Mouse (Mus musculus): ENCODE measurements around the gene Plppr3. TPM values are rescaled to one million over a fixed set of nuclear protein-coding genes. Genes with fewer than 3 reads are reported as not detected.
A peak's percentile ranks its signal among the peaks of the same experiment; 100 is the strongest.

Gene Plppr3
- total RNA-seq (2012; rRNA removed) (0.56 and 0.85 TPM in 2 replicates), polyA plus RNA-seq (2012; ENCODE audit: insufficient read depth in 1 of 2, insufficient read length in 2 of 2, low read depth in 1 of 2, low replicate concordance in 2 of 2, missing spikeins in 1 of 2) (1 to 10 TPM in 1 of 2 experiments, not detected in 1; 6.2 TPM)

- Histone ChIP-seq H3K27me3 (ENCODE audit: control insufficient read depth in 1 of 2, insufficient read depth in 2 of 2, low read length in 2 of 2) (no peaks in the 10 kb centered on the region), H3K79me2 (ENCODE audit: control insufficient read depth, insufficient read depth, low read length, poor library complexity) (no peaks in the 10 kb centered on the region), H3K36me3 (ENCODE audit: control insufficient read depth in 1 of 2, insufficient read depth in 2 of 2, low read length in 2 of 2) (peaks cover 0 to 9% of the 10 kb centered on the region in 2 experiments; a peak in 2 of 4 replicates), H3K9me3 (replicated peaks; ENCODE audit: insufficient read depth, low read length) (no peaks in the 10 kb centered on the region), H3K9ac (ENCODE audit: control insufficient read depth, low read depth, low read length, poor library complexity, severe bottlenecking) (peak within 1 kb of the TSS; percentile 40; the same call in 1 of the 2 replicates), H3K4me1 (ENCODE audit: control insufficient read depth in 1 of 2, insufficient read depth in 2 of 2, low read length in 2 of 2) (peaks cover 6 to 16% of the 10 kb centered on the region in 2 experiments; a peak in 3 of 4 replicates), H3K4me3 (ENCODE audit: control insufficient read depth in 1 of 2, insufficient read depth in 1 of 2, low read depth in 2 of 2, low read length in 2 of 2) (peak within 1 kb of the TSS; percentile 23 to 31; a peak in 2 of 4 replicates), H3K27ac (ENCODE audit: control insufficient read depth, low read depth, low read length) (no peak within 1 kb of the TSS)
- TF ChIP-seq UBTF (IDR thresholded peaks at IDR 0.05; ENCODE audit: borderline replicate concordance, insufficient read depth, low read depth, low read length) (no peak), NRF1 (IDR thresholded peaks at IDR 0.05; ENCODE audit: insufficient read depth, low read depth, low read length, poor library complexity, severe bottlenecking) (no peak), TBP (IDR thresholded peaks at IDR 0.05; ENCODE audit: low read depth, low read length) (no peak), ETS1 (IDR thresholded peaks at IDR 0.05; ENCODE audit: low read depth, low read length) (no peak), MXI1 (IDR thresholded peaks at IDR 0.05; ENCODE audit: low read depth, low read length) (no peak), POLR2A (IDR thresholded peaks at IDR 0.05; ENCODE audit: control insufficient read depth in 1 of 2, insufficient read depth in 1 of 2, low read depth in 1 of 2, low read length in 2 of 2, poor library complexity in 1 of 2) (no peak), NELFE (IDR thresholded peaks at IDR 0.05; ENCODE audit: low read depth, low read length) (no peak), ELF1 (IDR thresholded peaks at IDR 0.05; ENCODE audit: low read depth, low read length) (no peak), RCOR1 (IDR thresholded peaks at IDR 0.05; ENCODE audit: low read depth, low read length) (no peak), MAX (IDR thresholded peaks at IDR 0.05; ENCODE audit: low read length) (no peak), POLR2AphosphoS5 (IDR thresholded peaks at IDR 0.05; ENCODE audit: borderline replicate concordance, low read depth, low read length) (no peak), RAD21 (IDR thresholded peaks at IDR 0.05; ENCODE audit: low read depth, low read length) (no peak)
- no peak for DNase-seq (ENCODE audit: low read depth, low spot score)
Observed at GRCm38 (mm10) chr10:79874290-79874862, at the start of gene Plppr3, which contains the start of gene Prtn3. Plppr3 (minus strand) TSS chr10:79874634. Prtn3 (plus strand) TSS chr10:79874476.

GRCm38 (mm10) chr10:79921572-79921971 lies 47.1 kb upstream of the Plppr3 start:
- H3K79me2 ChIP-seq (ENCODE audit: control insufficient read depth, insufficient read depth, low read length, poor library complexity) = peaks cover 9% of the 10 kb centered on the region
- no peak overlapping the region for H3K27ac ChIP-seq (ENCODE audit: control insufficient read depth, low read depth, low read length)
- H3K27me3 ChIP-seq (ENCODE audit: control insufficient read depth in 1 of 2, insufficient read depth in 2 of 2, low read length in 2 of 2) = no peaks in the 10 kb centered on the region
- peaks cover 5 to 6% of the 10 kb centered on the region in 2 experiments; a peak in 3 of 4 replicates for H3K4me1 ChIP-seq (ENCODE audit: control insufficient read depth in 1 of 2, insufficient read depth in 2 of 2, low read length in 2 of 2)
- no peaks in the 10 kb centered on the region; a peak in 2 of 4 replicates for H3K36me3 ChIP-seq (ENCODE audit: control insufficient read depth in 1 of 2, insufficient read depth in 2 of 2, low read length in 2 of 2)
- DNase-seq (ENCODE audit: low read depth, low spot score) = no peak
- no peak overlapping the region for H3K4me3 ChIP-seq (ENCODE audit: control insufficient read depth in 1 of 2, insufficient read depth in 1 of 2, low read depth in 2 of 2, low read length in 2 of 2)
- H3K9me3 ChIP-seq (replicated peaks; ENCODE audit: insufficient read depth, low read length) = no peaks in the 10 kb centered on the region
- TF ChIP-seq ZMIZ1 (IDR thresholded peaks at IDR 0.05; ENCODE audit: low read depth, low read length) = no peak
- TF ChIP-seq TBP (IDR thresholded peaks at IDR 0.05; ENCODE audit: low read depth, low read length) = no peak
- TF ChIP-seq SIN3A (IDR thresholded peaks at IDR 0.05; ENCODE audit: low read length) = no peak
- no peak overlapping the region for H3K9ac ChIP-seq (ENCODE audit: control insufficient read depth, low read depth, low read length, poor library complexity, severe bottlenecking)

Data from MEL (cell line).